ENCODE assay signal across 7 mouse cellular contexts in the genomic region with DNA sequence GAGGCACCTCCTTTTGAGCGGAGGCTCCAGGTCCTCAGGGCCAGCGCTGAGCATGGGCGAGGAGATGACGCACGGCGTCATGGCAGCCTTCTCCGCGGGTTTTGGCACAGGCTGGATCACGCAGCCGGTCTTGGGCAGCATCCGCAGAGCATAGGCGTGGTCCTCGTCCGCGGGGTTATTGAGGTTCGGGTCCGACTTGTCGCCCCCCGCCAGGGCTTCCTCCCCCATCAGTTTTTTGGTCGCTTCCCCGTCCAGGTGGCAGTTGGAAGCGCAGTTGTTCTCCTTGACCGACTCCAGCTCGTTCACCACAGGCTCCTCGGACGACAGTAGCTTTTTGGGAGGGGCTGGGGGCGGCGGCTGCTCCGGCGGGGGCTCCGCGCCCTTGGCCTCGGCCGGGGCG.
DNase-seq lines count a peak whose midpoint lies in the region; ATAC-seq and TF ChIP-seq lines count a peak whose summit lies in the region.

No protein-coding gene starts in this region.

- WGBS in lung, adult 2 months: 5% methylated on average over 35 of the region's 35 CpGs
- WGBS in hindbrain, embryonic 16.5 days: 9% methylated on average over 35 of the region's 35 CpGs
- WGBS in neural tube, embryonic 11.5 days: 2% methylated on average over 35 of the region's 35 CpGs

- H3K4me2 ChIP-seq in hindbrain, embryonic 16.5 days (ENCODE audit: low read length): peak overlapping the region; percentile 91
- H3K4me2 ChIP-seq in neural tube, embryonic 11.5 days (ENCODE audit: low read depth): peak overlapping the region; percentile 63

- no peak for TF ChIP-seq CTCF in lung, adult 2 months (IDR thresholded peaks at IDR 0.05; ENCODE audit: insufficient read depth, low read length)

- peak overlapping the region; percentile 4 for H3K4me3 ChIP-seq in lung, adult 2 months (replicated peaks; ENCODE audit: extremely low read depth, low read depth, low read length)
- peak overlapping the region; percentile 50 for H3K4me3 ChIP-seq in hindbrain, embryonic 16.5 days (ENCODE audit: low read length)
- H3K4me3 ChIP-seq in neural tube, embryonic 11.5 days (ENCODE audit: low read depth, low read length): peak overlapping the region; percentile 32

- H3K27ac ChIP-seq in hindbrain, embryonic 16.5 days (ENCODE audit: low read depth, low read length): no peak overlapping the region
- no peak overlapping the region for H3K27ac ChIP-seq in neural tube, embryonic 11.5 days (ENCODE audit: low read depth, low read length)

- no peaks in the 10 kb centered on the region for H3K36me3 ChIP-seq in hindbrain, embryonic 16.5 days (ENCODE audit: control insufficient read depth, insufficient read depth, low read length)
- no peaks in the 10 kb centered on the region for H3K36me3 ChIP-seq in neural tube, embryonic 11.5 days (ENCODE audit: control insufficient read depth, insufficient read depth, low read length)

- peaks cover 4% of the 10 kb centered on the region for H3K4me1 ChIP-seq in lung, adult 2 months (ENCODE audit: control insufficient read depth, insufficient read depth, low read length)
- H3K4me1 ChIP-seq in hindbrain, embryonic 16.5 days (ENCODE audit: control insufficient read depth, insufficient read depth, low read depth, low read length): peaks cover 20% of the 10 kb centered on the region
- H3K4me1 ChIP-seq in neural tube, embryonic 11.5 days (ENCODE audit: control insufficient read depth, insufficient read depth, low read length): peaks cover 15% of the 10 kb centered on the region

- 0 out of 2 replicates have a peak, but pooled peaks have one; percentile 28 for ATAC-seq in hindbrain, embryonic 16.5 days
- no peak; the same call in 1 of the 2 replicates for ATAC-seq in neural tube, embryonic 11.5 days (ENCODE audit: insufficient read depth, low FRiP score, low TSS enrichment)

- no peak for TF ChIP-seq POLR2A in lung, adult 2 months (IDR thresholded peaks at IDR 0.05; ENCODE audit: borderline replicate concordance, extremely low read depth, low read depth, low read length)

- no peaks in the 10 kb centered on the region for H3K27me3 ChIP-seq in hindbrain, embryonic 16.5 days (replicated peaks; ENCODE audit: control insufficient read depth, insufficient read depth, low read length)
- peaks cover 31% of the 10 kb centered on the region for H3K27me3 ChIP-seq in neural tube, embryonic 11.5 days (ENCODE audit: control insufficient read depth, insufficient read depth, low read length)

- no peaks in the 10 kb centered on the region for H3K9me3 ChIP-seq in hindbrain, embryonic 16.5 days (ENCODE audit: control insufficient read depth, low read length)
- H3K9me3 ChIP-seq in neural tube, embryonic 11.5 days (ENCODE audit: control insufficient read depth, low read length): no peaks in the 10 kb centered on the region

- DNase-seq in lung, adult 2 months: no peak
- no peak for DNase-seq in lung, postnatal 25 days (ENCODE audit: low spot score)
- peak; percentile 79 to 80 for DNase-seq in cerebellum, postnatal 25 days
- DNase-seq in neural tube, embryonic 11.5 days (ENCODE audit: low spot score): no peak
- DNase-seq in urinary bladder, adult 2 months (ENCODE audit: low spot score): no peak
- no peak for DNase-seq in right cerebral cortex, postnatal 14 days

- H3K9ac ChIP-seq in hindbrain, embryonic 16.5 days (ENCODE audit: low read depth, low read length): peak overlapping the region; percentile 70
- H3K9ac ChIP-seq in neural tube, embryonic 11.5 days (ENCODE audit: low read length): peak overlapping the region; percentile 57

Comparison
In these comparisons a context has a peak if more than half of its experiments do, and no peak if none do; other contexts are left out.
1. DNase-seq: peak in cerebellum, postnatal 25 days (2 of 2); none in lung, adult 2 months (single experiment), lung, postnatal 25 days (single experiment), neural tube, embryonic 11.5 days (single experiment), urinary bladder, adult 2 months (single experiment) and right cerebral cortex, postnatal 14 days (single experiment).
2. Peak in every context shown above with its lines, with median percentiles within 50 percentile points of each other: H3K4me3 ChIP-seq.